Mouse (Mus musculus): ENCODE data around the gene Gm13278.
A peak's percentile ranks its signal among the peaks of the same experiment; 100 is the strongest.

- TF ChIP-seq CTCF (IDR thresholded peaks at IDR 0.05; ENCODE audit: low read depth) (peak; percentile 29), EP300 (IDR thresholded peaks at IDR 0.05; ENCODE audit: low read depth) (no peak)
Observed at GRCm38 (mm10) chr4:88744207-88744606, 47.1 kb upstream of the Gm13278 start.

Measured in heart, postnatal 0 days (tissue).